Mouse (Mus musculus): ENCODE results near the gene Pafah1b3.

- no peak for TF ChIP-seq CTCF (IDR thresholded peaks at IDR 0.05; ENCODE audit: low read depth)
- no peak for TF ChIP-seq EP300 (optimal IDR thresholded peaks at IDR 0.05)
Observed at GRCm38 (mm10) chr7:25284171-25284570, 13.6 kb downstream of the Pafah1b3 start.

Measured in stomach, postnatal 0 days (tissue).